Mouse (Mus musculus): Measurements from ENCODE around the gene Gm10644.

Gene Gm10644

GRCm38 (mm10) chr8:83956789-83957188 is 1.8 kb upstream of the Gm10644 start:
- Histone ChIP-seq H3K4me3 (replicated peaks; ENCODE audit: low read length) (peak overlapping the region; percentile 92), H3K4me1 (replicated peaks; ENCODE audit: low read depth, low read length) (peaks cover 24% of the 10 kb centered on the region), H3K9me3 (ENCODE audit: low read length) (no peaks in the 10 kb centered on the region), H3K36me3 (ENCODE audit: insufficient read depth, low read length) (peaks cover 35% of the 10 kb centered on the region), H3K27me3 (ENCODE audit: insufficient read depth, low read length) (no peaks in the 10 kb centered on the region; the same call in 1 of the 2 replicates)
- TF ChIP-seq POU5F1 (IDR thresholded peaks at IDR 0.05; ENCODE audit: borderline replicate concordance, low read length) = no peak
- TF ChIP-seq CTCF (conservative IDR thresholded peaks at IDR 0.05; ENCODE audit: low read length) = no peak
- TF ChIP-seq NANOG (IDR thresholded peaks at IDR 0.05; ENCODE audit: borderline replicate concordance, low read length) = no peak

DNA sequence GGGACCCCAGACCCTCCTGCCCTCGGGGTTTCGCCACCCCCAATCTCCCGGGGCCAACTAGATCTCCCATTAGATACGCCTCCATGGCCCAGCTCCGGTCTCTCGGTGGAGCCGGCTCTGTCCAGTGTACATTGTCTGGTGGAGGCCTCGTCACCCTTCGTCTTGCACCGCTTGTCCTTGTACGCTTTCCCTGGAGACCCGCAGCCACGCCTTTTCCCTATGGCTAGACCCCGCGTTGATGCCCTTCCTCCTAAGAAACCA is 883 bp upstream of the Gm10644 start:
- H3K4me1 ChIP-seq (replicated peaks; ENCODE audit: low read depth, low read length) = peaks cover 24% of the 10 kb centered on the region
- no peaks in the 10 kb centered on the region for H3K9me3 ChIP-seq (ENCODE audit: low read length)
- H3K4me3 ChIP-seq (replicated peaks; ENCODE audit: low read length) = peak overlapping the region; percentile 92
- peaks cover 26% of the 10 kb centered on the region for H3K36me3 ChIP-seq (ENCODE audit: insufficient read depth, low read length)
- TF ChIP-seq POU5F1 (IDR thresholded peaks at IDR 0.05; ENCODE audit: borderline replicate concordance, low read length) (no peak), CTCF (conservative IDR thresholded peaks at IDR 0.05; ENCODE audit: low read length) (no peak), NANOG (IDR thresholded peaks at IDR 0.05; ENCODE audit: borderline replicate concordance, low read length) (no peak)
- H3K27me3 ChIP-seq (ENCODE audit: insufficient read depth, low read length) = no peaks in the 10 kb centered on the region; the same call in 1 of the 2 replicates

DNA sequence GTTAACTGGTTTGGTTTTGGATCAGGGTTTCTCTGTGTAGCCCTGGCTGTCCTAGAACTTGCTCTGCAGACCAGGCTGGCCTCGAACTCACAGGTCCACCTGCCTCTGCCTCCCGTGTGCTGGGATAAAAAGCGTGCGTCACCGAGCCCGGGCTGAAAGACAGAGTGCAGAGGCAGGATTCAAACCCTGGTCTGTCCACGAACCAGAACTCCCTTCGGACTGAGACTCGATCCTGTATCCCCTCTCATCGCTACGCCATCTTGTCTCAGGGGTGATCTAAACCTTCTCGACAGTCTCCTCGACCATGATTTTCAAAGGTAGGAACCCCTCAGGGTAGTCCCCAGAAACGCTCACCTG is 278 bp downstream of the Gm10644 start:
- TF ChIP-seq CTCF (conservative IDR thresholded peaks at IDR 0.05; ENCODE audit: low read length) = no peak
- no peak for TF ChIP-seq POU5F1 (IDR thresholded peaks at IDR 0.05; ENCODE audit: borderline replicate concordance, low read length)
- no peak for TF ChIP-seq NANOG (IDR thresholded peaks at IDR 0.05; ENCODE audit: borderline replicate concordance, low read length)
- H3K9me3 ChIP-seq (ENCODE audit: low read length) = no peaks in the 10 kb centered on the region
- peak overlapping the region; percentile 85 for H3K4me3 ChIP-seq (replicated peaks; ENCODE audit: low read length)

GRCm38 (mm10) chr8:83945540-83945939 is 9.5 kb downstream of the Gm10644 start:
- no peak overlapping the region for H3K4me3 ChIP-seq (replicated peaks; ENCODE audit: low read length)
- H3K36me3 ChIP-seq (ENCODE audit: insufficient read depth, low read length) = peaks cover 11% of the 10 kb centered on the region
- H3K9me3 ChIP-seq (ENCODE audit: low read length) = no peaks in the 10 kb centered on the region
- peaks cover 14% of the 10 kb centered on the region for H3K27me3 ChIP-seq (ENCODE audit: insufficient read depth, low read length)
- H3K4me1 ChIP-seq (replicated peaks; ENCODE audit: low read depth, low read length) = peaks cover 9% of the 10 kb centered on the region
- TF ChIP-seq POU5F1 (IDR thresholded peaks at IDR 0.05; ENCODE audit: borderline replicate concordance, low read length) (no peak), NANOG (IDR thresholded peaks at IDR 0.05; ENCODE audit: borderline replicate concordance, low read length) (no peak), CTCF (conservative IDR thresholded peaks at IDR 0.05; ENCODE audit: low read length) (no peak)

More for the DNA sequence above, 278 bp downstream of the Gm10644 start:
- H3K36me3 ChIP-seq (ENCODE audit: insufficient read depth, low read length) = peaks cover 19% of the 10 kb centered on the region
- H3K4me1 ChIP-seq (replicated peaks; ENCODE audit: low read depth, low read length) = peaks cover 24% of the 10 kb centered on the region
- H3K27me3 ChIP-seq (ENCODE audit: insufficient read depth, low read length) = no peaks in the 10 kb centered on the region; the same call in 1 of the 2 replicates

- H3K9me3 ChIP-seq (ENCODE audit: low read length) = no peaks in the 10 kb centered on the region
- H3K4me3 ChIP-seq (replicated peaks; ENCODE audit: low read length) = no peak overlapping the region
- H3K27me3 ChIP-seq (ENCODE audit: insufficient read depth, low read length) = peaks cover 14% of the 10 kb centered on the region
- no peak for TF ChIP-seq CTCF (conservative IDR thresholded peaks at IDR 0.05; ENCODE audit: low read length)
- no peak for TF ChIP-seq POU5F1 (IDR thresholded peaks at IDR 0.05; ENCODE audit: borderline replicate concordance, low read length)
- no peak for TF ChIP-seq NANOG (IDR thresholded peaks at IDR 0.05; ENCODE audit: borderline replicate concordance, low read length)
- peaks cover 42% of the 10 kb centered on the region for H3K36me3 ChIP-seq (ENCODE audit: insufficient read depth, low read length)
- H3K4me1 ChIP-seq (replicated peaks; ENCODE audit: low read depth, low read length) = peaks cover 38% of the 10 kb centered on the region
These were observed 12.6 kb downstream of the Gm10644 start for GRCm38 (mm10) chr8:83942446-83942845.

DNA sequence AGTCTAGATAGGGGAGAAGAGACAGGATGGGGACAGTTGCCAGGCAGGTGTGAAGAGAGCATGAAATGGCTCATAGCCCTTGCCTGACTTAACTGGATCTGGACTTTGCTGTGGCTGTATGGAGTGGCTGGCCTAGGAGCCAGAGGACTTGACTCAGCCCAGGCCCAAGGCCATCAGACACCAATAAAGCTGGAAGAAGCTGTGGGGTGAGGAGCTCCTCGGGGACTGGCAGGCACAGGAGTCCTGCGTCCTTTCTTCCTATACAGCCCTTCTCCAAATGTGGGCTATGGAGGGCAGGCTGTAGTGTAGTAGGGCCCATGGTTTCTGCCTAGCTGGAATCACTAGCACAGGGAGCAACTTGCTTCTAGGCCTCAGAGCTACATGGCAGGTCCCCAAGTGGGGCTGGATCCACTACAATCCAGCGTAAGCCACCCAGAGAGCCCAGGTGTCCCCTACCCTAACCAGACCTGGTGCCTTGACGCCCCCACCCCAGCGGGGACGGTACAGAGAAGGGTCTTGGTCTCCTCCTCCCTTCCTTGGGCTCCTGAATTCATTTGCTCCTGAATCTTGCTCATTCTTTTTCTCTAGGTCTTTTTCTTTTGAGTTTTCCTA is 13.8 kb downstream of the Gm10644 start:
- Histone ChIP-seq H3K9me3 (ENCODE audit: low read length) (no peaks in the 10 kb centered on the region), H3K36me3 (ENCODE audit: insufficient read depth, low read length) (peaks cover 54% of the 10 kb centered on the region), H3K4me1 (replicated peaks; ENCODE audit: low read depth, low read length) (peaks cover 39% of the 10 kb centered on the region), H3K27me3 (ENCODE audit: insufficient read depth, low read length) (peaks cover 12% of the 10 kb centered on the region), H3K4me3 (replicated peaks; ENCODE audit: low read length) (no peak overlapping the region)
- TF ChIP-seq NANOG (IDR thresholded peaks at IDR 0.05; ENCODE audit: borderline replicate concordance, low read length) (no peak), POU5F1 (IDR thresholded peaks at IDR 0.05; ENCODE audit: borderline replicate concordance, low read length) (no peak), CTCF (conservative IDR thresholded peaks at IDR 0.05; ENCODE audit: low read length) (no peak)

DNA sequence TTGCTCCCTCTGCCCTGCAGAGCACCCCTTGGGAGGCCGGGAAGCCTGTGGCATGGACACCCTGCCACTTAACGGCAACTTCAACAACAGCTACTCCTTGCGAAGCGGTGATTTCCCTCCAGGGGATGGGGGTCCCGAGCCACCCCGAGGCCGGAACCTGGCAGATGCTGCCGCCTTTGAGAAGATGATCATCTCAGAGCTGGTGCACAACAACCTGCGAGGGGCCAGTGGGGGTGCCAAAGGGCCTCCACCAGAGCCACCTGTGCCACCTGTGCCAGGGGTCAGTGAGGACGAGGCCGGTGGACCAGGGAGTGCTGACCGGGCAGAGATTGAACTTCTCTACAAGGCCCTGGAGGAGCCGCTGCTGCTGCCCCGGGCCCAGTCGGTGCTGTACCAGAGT is 16.7 kb downstream of the Gm10644 start:
- TF ChIP-seq NANOG (IDR thresholded peaks at IDR 0.05; ENCODE audit: borderline replicate concordance, low read length) = no peak
- TF ChIP-seq CTCF (conservative IDR thresholded peaks at IDR 0.05; ENCODE audit: low read length) = no peak
- no peak for TF ChIP-seq POU5F1 (IDR thresholded peaks at IDR 0.05; ENCODE audit: borderline replicate concordance, low read length)
- Histone ChIP-seq H3K27me3 (ENCODE audit: insufficient read depth, low read length) (peaks cover 1% of the 10 kb centered on the region), H3K9me3 (ENCODE audit: low read length) (no peaks in the 10 kb centered on the region), H3K4me1 (replicated peaks; ENCODE audit: low read depth, low read length) (peaks cover 47% of the 10 kb centered on the region), H3K36me3 (ENCODE audit: insufficient read depth, low read length) (peaks cover 83% of the 10 kb centered on the region), H3K4me3 (replicated peaks; ENCODE audit: low read length) (0 out of 2 replicates have a peak overlapping the region, but pooled peaks have one; percentile 13)

- peaks cover 90% of the 10 kb centered on the region for H3K36me3 ChIP-seq (ENCODE audit: insufficient read depth, low read length)
- H3K27me3 ChIP-seq (ENCODE audit: insufficient read depth, low read length) = no peaks in the 10 kb centered on the region
- TF ChIP-seq POU5F1 (IDR thresholded peaks at IDR 0.05; ENCODE audit: borderline replicate concordance, low read length) = no peak
- no peak for TF ChIP-seq CTCF (conservative IDR thresholded peaks at IDR 0.05; ENCODE audit: low read length)
- TF ChIP-seq NANOG (IDR thresholded peaks at IDR 0.05; ENCODE audit: borderline replicate concordance, low read length) = no peak
These were observed 17.4 kb downstream of the Gm10644 start for GRCm38 (mm10) chr8:83937645-83938044.

DNA sequence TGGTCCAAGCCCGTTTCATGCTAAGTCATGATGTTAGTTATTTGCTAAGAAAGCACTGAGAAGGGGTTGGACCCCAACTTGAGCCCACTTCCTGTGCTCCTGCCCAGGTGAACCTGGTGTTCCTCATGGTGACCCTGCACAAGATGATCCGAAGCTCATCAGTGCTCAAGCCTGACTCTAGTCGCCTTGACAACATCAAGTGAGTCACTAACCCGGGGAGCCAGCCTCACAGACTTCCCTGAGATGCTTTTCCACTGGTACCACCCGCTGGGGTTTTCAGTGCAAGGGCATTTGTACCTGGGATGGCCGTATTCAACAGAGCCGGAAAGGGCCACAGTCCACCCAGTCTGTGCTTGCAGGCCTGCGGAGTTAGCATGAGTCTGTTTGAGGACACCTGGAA is 19.6 kb downstream of the Gm10644 start:
- peaks cover 51% of the 10 kb centered on the region for H3K4me1 ChIP-seq (replicated peaks; ENCODE audit: low read depth, low read length)
- H3K36me3 ChIP-seq (ENCODE audit: insufficient read depth, low read length) = peaks cover 99% of the 10 kb centered on the region
- H3K27me3 ChIP-seq (ENCODE audit: insufficient read depth, low read length) = no peaks in the 10 kb centered on the region
- TF ChIP-seq NANOG (IDR thresholded peaks at IDR 0.05; ENCODE audit: borderline replicate concordance, low read length) (no peak), CTCF (conservative IDR thresholded peaks at IDR 0.05; ENCODE audit: low read length) (no peak), POU5F1 (IDR thresholded peaks at IDR 0.05; ENCODE audit: borderline replicate concordance, low read length) (no peak)
- H3K4me3 ChIP-seq (replicated peaks; ENCODE audit: low read length) = no peak overlapping the region
- H3K9me3 ChIP-seq (ENCODE audit: low read length) = no peaks in the 10 kb centered on the region

More at GRCm38 (mm10) chr8:83937645-83938044, 17.4 kb downstream of the Gm10644 start:
- no peak overlapping the region for H3K4me3 ChIP-seq (replicated peaks; ENCODE audit: low read length)
- peaks cover 47% of the 10 kb centered on the region for H3K4me1 ChIP-seq (replicated peaks; ENCODE audit: low read depth, low read length)
- no peaks in the 10 kb centered on the region for H3K9me3 ChIP-seq (ENCODE audit: low read length)
